Mouse (Mus musculus): ENCODE results near the gene Ccdc134.
"Not testable (repeated sequence)": the region's sequence is repeated elsewhere in the genome, so short reads cannot be mapped to it uniquely, and the experiment has no call there.

Ccdc134 gene

DNA sequence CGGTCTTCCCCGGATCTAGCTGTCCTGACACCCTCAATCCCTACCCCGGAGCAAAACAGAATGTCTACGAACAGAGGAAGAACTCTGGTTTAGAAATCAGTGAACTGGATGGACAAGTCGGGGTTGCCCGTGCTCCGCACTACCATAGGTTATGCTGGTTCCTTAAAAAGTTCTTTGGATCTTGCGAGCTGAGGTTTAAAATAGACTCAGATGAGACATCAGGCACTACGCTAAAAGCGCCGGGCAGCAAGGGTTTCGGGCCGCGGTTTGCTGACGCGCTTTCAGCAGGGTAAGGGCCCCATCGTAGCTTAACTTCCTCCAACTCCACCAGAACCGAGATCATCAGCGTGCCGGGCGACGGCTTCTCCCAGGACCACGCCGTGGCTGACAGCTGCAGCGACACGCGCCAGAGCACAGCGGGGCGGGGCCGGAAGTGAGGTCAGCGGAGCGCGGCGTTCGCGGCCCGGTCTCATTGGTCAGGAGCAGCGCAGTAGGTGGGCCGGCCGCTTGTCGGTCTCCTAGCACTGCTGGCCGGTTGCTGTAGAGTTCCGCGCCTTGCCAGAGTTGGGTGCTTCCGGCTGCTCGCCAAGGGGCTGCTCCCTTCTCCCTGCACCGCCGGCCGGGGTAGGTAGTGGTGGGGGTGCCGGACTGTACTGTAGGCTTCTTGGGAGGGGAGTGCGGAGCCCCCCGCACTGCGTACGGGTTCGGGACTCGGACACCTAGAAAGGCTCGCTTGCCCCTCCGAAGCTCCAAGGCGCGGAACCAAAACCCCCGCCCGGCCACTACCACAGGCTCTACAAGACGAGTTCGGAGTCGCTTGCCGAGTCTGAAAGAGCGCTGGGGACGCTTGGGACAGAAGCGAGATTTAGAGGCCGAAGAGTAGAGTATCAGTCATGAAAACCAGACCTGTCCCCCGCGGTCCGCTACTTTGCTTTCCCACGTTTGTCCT is at the start of gene Ccdc134:
TSS of gene Ccdc134 (plus strand) at position 497 of the 949 bp plus-strand sequence.
- DNase-seq (ENCODE audit: low spot score in 2 of 2) = peak; percentile 94 to 96

DNA sequence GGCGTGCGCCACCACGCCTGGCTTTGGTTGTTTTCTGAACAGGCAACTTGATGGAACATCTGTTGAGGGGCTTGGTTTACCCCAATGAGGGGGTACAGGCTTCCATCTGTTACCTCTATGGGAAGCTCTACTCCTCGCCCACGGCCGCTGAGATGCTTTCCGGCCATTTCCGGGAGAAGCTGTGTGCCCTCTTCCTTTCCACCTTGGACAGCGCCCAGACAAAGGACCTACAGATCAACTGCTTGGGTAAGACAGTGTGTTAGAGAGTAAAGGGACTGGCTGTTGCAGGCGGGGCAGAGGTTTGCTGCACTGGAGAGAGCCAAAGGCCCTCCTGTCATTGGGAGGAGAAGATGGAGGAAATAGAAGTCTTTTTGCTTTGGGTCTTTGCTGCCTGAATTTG is 47.8 kb upstream of the Ccdc134 start:
- DNase-seq (ENCODE audit: low spot score in 2 of 2) = no peak

DNA sequence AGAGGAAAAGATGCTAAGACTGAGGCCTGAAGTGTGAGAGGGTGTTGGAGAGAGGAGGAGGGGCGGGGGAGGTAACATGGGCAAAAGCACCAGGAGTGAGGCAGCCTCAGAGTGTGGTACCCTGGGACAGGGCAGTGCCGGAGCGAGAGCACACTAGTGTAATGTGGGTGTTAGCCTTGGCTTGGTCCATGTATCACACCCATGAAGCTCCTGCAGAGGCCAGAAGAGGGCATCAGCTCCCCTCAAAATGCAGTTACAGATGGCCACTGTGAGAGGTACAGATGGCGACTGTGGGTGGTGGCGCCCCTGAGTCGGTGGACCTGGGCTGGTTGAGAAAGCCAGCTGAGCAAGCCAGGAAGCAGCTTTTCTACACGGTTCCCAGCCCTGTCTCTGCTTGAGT is 46.6 kb upstream of the Ccdc134 start:
- no peak for DNase-seq (ENCODE audit: low spot score in 2 of 2)

DNA sequence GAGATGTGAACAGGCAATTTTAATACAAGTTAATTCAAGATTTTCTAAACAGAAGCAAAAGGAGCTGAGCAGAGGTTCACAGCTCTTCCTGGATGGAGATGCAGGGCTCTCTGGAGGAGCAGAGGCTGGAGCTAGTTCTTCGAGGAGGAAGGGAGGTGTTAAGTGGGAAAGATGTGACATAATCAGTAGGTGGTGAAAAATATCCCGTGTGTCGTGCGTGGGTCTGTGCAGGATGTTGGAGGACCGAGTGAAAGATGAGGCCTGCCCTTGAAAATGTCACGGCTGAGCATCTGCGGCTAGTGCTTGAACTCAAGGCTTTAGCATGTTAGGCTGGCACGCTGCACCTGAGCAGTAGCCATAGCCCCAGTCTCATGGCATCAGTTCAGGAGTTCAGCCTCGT is 42.1 kb upstream of the Ccdc134 start:
- DNase-seq (ENCODE audit: low spot score in 2 of 2) = no peak

DNA sequence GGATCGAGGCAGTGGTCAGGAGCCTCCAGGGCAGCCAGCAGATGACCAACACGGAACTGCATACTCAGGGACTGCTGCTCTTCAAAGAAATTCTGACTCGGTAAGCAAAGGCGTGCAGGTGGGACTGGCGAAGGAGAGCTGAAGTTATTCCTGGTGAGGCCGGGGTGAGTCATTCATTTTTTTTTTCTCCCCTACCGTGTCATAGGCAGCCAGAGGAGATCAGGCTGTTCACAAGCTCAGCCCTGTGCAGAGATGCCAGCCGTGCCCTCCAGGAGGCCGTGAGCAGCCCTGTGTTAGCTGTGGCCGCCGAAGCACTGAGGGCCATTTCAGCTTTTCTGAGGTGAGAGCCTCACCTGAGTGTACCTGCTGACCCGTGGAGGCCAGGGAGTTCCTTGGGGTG is 41.6 kb upstream of the Ccdc134 start:
- no peak for DNase-seq (ENCODE audit: low spot score in 2 of 2)

DNA sequence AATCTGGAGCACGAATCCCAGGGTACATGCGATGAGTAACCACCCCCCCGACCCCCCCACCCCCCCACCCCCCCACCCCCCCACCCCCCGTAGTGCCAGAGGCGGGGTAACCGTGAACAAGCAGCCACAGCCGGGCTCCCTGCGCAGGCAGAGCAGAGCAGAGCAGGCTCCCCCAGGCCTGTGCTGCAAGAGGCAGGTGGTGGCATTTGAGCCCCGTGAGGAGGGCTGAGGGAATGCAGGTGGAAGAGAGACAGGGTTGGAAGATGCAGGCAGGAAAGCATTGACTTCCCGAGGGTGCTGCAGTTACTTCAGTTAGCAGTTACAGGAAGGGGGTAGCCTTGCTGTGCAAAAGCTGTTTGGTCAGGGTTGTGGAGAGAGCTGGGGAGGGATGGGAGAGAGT is 40.5 kb upstream of the Ccdc134 start:
- no peak for DNase-seq (ENCODE audit: low spot score in 2 of 2)

DNA sequence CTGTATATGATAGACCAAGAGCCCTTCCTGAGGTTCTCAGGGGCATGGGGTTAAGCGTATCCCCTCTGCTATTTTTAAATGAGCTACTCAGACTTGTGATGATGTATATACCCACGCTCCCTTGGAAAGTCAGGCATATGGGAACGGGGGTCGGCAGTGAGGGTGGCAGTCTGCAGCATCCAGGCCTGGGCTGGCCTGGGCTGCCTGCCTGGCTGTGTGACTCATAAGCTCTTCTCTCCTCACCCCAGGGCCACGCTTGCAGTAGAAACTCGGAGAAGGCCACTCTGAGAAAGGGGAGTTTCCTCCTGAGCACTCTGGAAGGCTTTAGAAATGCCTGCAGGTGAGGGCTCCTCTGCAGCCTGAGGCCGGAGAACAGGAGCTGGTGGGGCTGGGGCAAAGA is 36.7 kb upstream of the Ccdc134 start:
- DNase-seq (ENCODE audit: low spot score in 2 of 2) = no peak

DNA sequence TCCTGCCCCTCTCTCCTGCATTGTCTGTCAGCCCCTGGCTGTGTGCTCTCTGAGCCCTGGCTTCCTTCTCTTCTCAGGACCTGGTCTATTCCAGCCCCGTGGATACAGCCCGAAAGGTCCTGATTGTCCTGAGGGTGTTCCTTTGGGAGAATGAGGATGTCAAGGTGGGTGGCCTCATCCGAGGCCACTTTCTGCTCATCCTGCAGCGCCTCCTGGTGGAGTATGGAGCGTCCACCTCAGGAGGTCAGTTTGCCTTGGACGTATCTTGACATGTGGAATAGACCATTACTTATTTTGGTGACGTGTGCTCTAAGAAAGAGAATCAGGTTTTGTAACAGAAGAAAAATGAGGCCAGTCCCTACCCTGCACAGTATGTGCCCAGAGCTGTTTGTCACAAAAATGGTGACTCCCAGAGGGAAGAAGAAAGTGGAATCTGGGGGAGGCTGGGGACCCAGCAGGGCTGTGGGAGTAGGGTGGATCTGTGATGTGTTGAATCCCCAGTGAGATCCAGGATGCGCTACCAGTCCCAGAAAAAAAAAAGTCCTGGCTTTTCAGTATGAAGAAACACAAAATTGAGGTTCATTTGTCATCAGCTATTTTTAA is 20.7 kb upstream of the Ccdc134 start:
- peak in 1 of 2 experiments; percentile 27 for DNase-seq (ENCODE audit: low spot score in 2 of 2)

DNA sequence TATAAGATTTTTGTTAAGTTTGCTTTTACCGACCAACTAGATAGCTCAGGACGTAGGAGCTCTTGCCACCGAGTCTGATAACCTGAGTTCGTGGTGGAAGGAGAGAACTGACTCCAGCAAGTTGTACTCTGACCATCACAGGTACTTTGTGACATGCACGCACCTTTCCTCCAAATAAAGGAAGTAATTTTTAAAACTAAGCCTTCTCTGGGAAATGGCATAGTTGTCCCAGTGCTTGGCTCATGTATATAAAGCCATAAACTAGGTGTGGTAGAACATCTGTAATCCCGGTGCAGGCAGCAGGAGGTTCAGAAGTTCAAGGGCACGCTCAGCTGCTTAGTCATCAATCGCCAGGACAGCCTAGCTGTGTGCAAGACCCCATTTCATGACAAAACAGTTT is 7.2 kb upstream of the Ccdc134 start:
- DNase-seq (ENCODE audit: low spot score in 2 of 2) = no peak

DNA sequence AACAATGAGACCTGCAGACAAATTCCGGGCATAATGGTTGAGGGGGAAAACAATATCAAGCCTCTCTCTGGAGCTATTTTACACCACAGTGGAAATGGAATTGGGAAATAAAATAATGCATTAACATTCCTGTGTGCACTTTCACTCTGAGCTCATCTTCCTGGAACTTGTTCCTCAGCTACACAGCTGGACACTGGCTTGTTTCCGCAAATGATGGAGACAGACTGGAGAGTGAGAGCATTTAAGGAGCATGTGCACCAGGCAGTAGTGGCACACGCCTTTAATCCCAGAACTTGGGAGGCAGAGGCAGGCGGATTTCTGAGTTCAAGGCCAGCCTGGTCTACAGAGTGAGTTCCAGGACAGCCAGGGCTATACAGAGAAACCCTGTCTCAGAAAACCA is 1.0 kb upstream of the Ccdc134 start:
- DNase-seq (ENCODE audit: low spot score in 2 of 2) = not testable (repeated sequence)

DNA sequence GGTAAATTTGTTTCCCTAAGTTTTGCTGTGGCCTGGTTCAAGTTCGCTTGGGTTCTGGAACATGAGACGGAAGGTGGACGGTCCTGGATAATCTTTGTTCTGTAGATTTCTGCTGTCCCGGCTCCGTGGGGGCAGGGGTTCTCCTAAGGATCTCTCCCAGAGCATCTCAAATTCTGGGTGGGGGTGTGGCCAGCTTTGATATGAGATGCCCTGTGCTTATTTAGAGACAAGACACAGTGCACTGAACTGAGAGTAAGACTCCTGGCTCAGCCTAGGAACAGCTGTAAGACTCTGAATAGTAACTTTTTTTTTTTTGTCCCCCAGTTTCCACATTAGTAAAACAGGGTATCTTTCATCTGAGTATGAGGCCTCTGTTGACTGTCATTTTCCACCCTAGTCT is 676 bp downstream of the Ccdc134 start:
- no peak for DNase-seq (ENCODE audit: low spot score in 2 of 2)

DNA sequence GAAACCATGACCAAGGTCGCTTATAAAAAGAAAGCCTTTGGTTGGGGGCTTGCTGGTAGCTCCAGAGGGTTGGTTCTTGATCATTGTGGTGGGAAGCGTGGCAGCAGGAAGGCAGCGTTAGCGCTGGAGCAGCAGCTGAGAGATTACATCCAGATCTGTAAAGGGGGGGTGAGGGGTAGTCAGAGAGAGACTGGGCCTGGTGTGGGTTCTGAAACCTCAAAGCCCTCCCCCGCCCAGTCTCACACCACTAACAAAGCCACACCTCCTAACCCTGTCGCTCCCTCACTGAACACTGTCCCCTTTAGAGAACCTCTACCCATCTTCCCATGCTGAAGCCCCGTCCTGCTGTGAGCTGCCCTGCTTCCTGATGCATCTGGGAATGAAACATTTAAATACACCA is 2.9 kb downstream of the Ccdc134 start:
- no peak for DNase-seq (ENCODE audit: low spot score in 2 of 2)

DNA sequence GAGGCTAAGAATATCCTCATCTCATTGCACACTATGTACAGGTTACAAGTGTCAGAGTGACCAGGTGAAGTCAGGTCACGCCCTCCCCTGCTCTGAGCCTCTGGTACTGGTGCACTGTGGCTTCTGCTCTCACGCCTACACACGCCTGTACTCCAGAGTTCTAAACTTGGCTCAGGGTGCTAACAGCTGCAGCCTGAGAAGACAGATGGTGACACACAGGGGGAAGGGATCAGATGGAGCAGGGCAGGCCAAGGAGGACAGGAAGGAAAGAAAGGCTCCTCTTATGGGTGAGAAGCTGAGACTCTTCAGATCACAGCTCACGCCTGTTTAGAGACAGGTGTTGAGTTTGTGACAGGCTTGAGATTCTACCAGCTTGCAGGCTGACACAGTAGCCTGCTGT is 7.7 kb downstream of the Ccdc134 start:
- DNase-seq (ENCODE audit: low spot score in 2 of 2) = no peak

DNA sequence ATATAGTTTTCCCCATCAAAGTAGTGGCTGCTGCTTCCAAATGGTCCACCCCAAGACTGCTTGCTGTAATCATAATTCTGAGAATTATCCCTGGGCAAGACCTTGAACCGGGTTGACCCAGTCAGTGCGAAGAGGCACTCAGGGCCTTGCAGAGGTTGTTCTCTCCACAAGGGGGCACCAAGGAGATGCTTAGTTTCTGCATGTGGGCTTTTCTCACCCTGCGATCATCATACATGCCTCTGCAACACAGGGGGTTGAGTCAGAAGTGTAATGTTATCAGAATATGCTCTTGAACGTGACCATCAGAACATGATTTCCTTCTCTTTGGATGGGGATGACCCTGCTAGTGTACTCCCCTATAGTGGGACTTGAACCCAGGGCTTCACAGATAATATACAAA is 10.8 kb downstream of the Ccdc134 start:
- DNase-seq (ENCODE audit: low spot score in 2 of 2) = peak; percentile 56

DNA sequence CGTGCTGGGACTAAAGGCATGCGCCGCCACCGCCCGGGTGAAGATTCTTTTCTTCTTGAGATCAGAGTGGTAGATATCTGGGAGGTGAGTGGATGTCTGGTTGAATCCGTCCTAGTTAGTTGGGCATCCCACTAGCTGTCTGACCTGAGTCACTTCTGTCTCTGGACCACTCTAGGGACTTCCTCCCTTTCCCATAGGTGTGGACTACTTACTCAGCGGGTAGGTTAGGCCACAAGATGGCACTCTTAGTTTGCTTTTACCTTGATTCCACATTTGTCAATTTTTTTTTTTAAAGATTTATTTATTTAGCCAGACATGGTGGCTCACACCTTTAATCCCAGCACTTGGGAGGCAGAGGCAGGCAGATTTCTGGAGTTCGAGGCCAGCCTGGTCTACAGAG is 11.5 kb downstream of the Ccdc134 start:
- no peak for DNase-seq (ENCODE audit: low spot score in 2 of 2)

DNA sequence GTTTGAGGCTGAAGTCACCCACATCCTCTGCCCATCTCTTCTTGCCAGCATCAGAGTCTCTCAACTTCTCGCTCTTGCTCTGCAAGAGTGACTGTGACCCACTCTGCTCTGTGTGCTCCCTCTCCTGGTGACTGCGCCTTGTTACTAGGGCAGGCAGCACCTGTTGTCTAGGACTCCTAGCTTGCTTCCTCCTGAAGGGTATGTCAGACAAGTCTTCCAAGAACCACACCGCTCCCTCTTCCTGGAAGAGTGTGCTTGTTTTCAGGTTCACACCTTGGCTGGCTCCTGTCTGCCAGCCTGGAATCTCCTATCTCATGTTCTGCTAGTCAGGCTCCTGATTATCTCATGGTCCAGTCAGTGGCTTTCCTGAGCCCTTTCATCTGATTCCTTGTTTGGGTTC is 12.6 kb downstream of the Ccdc134 start:
- DNase-seq (ENCODE audit: low spot score in 2 of 2) = no peak

DNA sequence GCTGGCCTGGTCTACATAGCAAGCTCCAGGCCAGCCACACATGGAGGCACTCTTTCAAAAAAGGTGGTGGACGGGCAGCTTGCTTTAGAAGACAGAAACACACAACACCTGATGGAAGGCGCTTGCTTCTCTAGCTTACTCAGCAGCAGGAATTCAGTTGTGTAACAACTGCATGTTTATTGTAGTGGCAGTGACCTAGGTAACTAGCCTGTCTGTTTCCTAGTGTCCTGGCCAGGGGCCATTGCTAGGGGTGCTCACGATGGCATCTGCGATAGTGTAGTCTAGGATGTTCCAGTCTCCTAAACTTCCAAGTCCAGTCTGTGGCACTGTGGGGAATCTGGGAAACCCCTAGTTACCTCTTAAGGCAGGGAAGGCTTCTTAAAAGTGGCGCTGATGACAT is 16.4 kb downstream of the Ccdc134 start:
- DNase-seq (ENCODE audit: low spot score in 2 of 2) = no peak

DNA sequence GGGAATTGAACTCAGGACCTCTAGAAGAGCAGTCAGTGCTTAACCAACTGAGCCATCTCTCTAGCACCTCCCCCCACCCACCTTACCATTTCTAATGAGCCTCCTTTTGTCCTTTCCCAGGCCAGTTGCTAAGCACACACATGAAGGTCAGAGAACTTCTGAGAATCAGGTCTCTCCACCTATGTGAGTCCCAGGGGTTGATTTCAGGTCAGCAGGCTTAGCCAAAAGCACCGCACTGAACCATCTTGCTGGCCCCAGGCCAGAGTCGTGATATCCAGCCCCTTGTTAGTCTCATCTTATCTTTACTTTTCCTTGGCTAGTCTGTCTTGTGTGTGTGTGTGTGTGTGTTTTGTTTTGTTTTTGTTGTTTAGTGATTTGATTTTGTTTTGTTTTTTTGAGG is 17.7 kb downstream of the Ccdc134 start:
- no peak for DNase-seq (ENCODE audit: low spot score in 2 of 2)

DNA sequence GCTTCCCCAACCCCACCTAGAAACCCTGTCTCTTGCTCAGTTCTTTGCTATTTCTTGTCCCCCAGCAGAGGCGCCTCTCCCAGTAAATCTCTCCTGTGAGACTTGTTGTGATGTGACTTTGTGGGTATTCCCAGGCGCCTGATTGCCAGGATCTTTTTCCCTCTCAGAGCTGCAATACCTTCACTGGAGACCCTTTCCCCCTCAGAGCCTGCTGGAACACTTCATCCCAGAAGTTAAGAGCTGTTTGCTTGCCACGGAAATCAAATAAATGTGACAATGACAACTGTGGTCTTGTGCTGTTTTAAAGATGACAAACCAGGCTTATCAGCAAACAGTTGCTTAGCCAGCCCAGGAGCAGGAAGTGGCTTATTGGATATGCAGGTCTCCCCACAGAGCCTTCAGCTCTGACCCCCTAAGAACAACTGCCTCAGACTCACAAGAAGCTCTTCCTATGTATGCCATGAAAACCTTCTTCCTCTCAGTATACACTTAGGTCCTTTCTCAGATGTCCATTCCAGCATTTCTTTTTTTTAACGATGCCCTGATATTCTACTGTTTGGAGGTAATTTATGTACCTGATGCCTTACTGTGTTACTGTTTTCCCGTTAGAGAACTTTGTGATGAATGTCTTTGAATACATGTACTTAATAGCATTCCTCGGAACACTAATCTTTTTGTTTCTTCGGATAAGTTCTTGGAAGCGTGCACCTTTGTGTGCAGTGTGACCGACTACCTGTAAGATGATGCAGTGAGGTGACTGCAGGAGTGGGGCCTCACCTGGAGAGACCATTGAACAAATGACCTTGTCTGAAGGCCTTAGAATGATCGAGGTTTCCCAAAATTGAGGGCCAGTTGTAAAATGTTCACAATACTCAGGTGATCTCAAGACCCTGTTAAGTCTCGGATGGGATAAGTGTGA is 18.4 kb downstream of the Ccdc134 start:
- no peak for DNase-seq (ENCODE audit: low spot score in 2 of 2)

DNA sequence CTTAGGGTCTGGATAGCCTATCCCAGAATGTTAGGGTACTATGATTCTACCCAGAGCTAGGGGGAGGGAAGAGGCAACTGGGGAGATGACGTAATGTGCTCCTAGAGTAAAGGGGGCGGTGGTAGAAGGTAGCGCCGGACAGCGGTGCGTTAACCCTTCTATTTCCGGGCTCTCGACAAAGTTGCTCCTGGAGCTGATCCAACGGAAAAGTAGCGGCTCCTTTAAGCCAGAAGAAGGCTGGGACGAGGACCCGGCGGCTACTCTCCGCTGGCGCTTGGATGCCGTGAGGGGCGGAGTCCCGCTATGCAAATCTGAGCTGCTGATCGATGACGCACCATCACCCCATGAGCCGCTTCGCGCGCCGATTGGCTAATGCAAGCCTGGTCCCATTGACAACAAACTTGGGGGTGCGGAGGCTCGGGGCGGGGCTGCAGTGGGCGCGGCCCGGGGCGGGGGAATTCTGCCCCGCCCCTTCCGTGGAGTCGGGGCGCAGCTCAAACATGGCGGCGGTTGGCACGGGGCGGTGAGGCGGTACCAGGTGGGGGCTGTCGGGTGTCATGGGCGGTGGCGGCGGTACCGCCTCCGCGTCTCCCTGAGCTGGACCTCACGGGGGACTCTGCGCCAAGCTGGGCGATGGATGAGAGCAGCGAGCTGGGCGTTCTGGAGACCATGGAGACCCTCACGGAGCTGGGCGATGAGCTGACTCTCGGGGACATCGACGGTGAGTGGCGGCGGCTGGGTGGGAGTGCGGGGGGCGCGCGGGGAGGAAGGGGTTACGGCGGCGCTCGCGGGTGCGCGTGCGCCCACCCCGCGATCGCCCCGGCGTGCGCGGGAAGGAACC is 19.3 kb downstream of the Ccdc134 start, which contains the start of gene Srebf2:
TSS of gene Srebf2 (plus strand) at position 412 of the 841 bp plus-strand sequence.
- DNase-seq (ENCODE audit: low spot score in 2 of 2) = peak; percentile 96 to 98

DNA sequence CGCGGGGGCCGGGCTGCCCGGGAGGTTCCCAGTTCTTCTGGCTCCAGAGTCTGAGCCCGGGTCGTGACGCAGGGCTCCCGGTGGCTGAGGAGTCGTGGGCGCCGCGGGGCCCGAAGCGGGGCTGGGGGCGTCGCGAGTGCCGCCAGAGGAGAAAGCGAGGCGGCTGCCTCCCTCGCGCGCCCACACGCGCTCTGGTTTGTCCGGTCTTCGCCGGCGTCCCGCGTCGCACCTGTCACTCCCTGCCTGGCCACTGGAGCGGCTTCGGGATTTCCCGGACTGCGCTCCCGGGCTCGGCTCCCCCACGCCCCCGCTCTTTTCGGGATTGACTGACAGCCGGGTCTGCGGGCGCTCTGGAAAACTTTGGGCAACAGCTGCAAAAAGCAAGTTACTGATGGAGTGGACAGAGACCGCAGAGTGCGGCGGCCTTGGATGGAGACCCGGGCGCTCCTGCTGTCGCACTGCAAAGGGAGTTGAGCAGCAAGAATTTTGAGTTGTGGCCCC is 19.9 kb downstream of the Ccdc134 start:
- peak in 1 of 2 experiments; percentile 42 for DNase-seq (ENCODE audit: low spot score in 2 of 2)

Measured in urinary bladder, postnatal 36 days (tissue).